Mouse (Mus musculus) E14TG2a.4 (cell line): Measurements from ENCODE around the gene Srgap1.
A peak's percentile ranks its signal among the peaks of the same experiment; 100 is the strongest.

Source experiments
- H3K27me3 ChIP-seq: 2 replicates; pipeline ENCODE4 v1.6.1; 2014; ENCODE audit warnings: low read length, control low read depth; ENCODE audit not compliant: insufficient read depth
- H3K36me3 ChIP-seq: 2 replicates; pipeline ENCODE4 v1.6.1; 2014; ENCODE audit warnings: low read length, control low read depth; ENCODE audit not compliant: insufficient read depth
- H3K4me1 ChIP-seq: replicated peaks from 2 replicates; pipeline ENCODE4 v1.6.1; 2014; ENCODE audit warnings: low read depth, low read length, control low read depth
- H3K4me3 ChIP-seq: replicated peaks from 2 replicates; pipeline ENCODE4 v1.5.1; 2014; ENCODE audit warnings: mild to moderate bottlenecking, low read length
- H3K9me3 ChIP-seq: 2 replicates; pipeline ENCODE4 v1.6.1; 2014; ENCODE audit warnings: low read length, control low read depth
- CTCF ChIP-seq: conservative IDR thresholded peaks from 2 replicates; pipeline ENCODE4 v1.5.1; 2014; ENCODE audit warnings: low read length
- NANOG ChIP-seq: IDR thresholded peaks from 2 replicates; pipeline ENCODE4 v1.6.1; 2014; ENCODE audit warnings: borderline replicate concordance, low read length, mixed read lengths
- POU5F1 ChIP-seq: IDR thresholded peaks from 2 replicates; pipeline ENCODE4 v1.6.1; 2014; ENCODE audit warnings: low read length, borderline replicate concordance

Srgap1 gene

DNA sequence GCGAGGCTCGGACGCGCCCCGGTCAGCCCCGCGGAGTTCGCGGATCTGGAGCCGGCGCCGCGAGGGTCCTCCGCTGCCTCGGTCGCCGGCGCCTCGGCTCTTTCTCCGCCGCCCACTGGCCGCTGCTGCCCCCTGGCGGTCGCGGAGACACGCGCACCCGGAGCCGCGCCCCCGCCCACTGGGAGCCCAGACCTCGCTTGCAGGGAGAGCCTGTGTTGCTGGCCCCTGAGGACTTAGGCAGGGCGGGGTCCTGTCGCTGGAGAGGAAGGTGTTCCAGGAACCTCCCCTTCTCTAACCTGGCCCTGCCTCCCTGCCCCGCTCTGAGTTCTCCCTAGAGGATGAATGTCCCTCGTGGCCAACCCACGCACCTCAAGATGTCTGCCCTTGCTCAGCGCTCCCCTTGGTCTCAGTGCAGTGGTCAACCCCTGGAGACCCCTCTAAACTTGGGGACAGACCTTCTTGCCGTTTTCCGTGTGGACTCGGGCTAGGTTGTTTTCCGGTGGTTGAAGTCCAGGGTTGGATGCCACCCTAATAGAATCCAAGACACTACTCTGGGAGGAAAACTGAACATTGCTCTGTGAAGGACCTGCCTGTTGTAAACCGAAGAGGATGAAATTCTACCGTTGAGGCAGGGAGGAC is 731 bp upstream of the Srgap1 start:
- Histone ChIP-seq H3K4me3 (peak overlapping the region; percentile 88), H3K36me3 (no peaks in the 10 kb centered on the region), H3K4me1 (peaks cover 24% of the 10 kb centered on the region), H3K9me3 (0 out of 2 replicates have a peak, but pooled peaks cover 8% of the 10 kb centered on the region), H3K27me3 (peaks cover 13% of the 10 kb centered on the region)
- TF ChIP-seq CTCF: 0 out of 2 replicates have a peak, but pooled peaks have one; percentile 3
- TF ChIP-seq NANOG: no peak
- no peak for TF ChIP-seq POU5F1

GRCm38 (mm10) chr10:122046511-122046903 is 608 bp downstream of the Srgap1 start:
- Histone ChIP-seq H3K27me3 (peaks cover 13% of the 10 kb centered on the region), H3K4me3 (peak overlapping the region; percentile 88), H3K9me3 (0 out of 2 replicates have a peak, but pooled peaks cover 8% of the 10 kb centered on the region), H3K36me3 (no peaks in the 10 kb centered on the region), H3K4me1 (peaks cover 21% of the 10 kb centered on the region)
- TF ChIP-seq POU5F1 (no peak), CTCF (no peak), NANOG (no peak)

DNA sequence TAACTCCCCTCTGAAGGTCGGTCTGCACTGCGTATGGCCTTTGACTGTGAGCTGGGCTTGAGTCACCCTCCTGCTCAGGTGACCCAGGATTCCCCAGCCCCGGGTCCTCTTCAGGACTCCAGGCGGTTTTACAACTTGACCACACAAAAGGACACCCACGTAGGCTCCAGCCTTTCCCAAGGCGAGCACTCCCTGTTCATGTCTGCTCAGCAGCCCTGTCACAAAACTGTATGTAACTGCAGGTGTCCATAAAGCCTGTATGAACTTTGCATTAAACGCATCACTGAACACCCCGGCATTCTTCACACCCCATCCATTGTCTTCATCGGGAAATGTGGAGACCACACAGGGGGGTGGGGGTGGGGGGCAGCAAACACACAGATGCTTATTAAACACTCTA is 1.2 kb downstream of the Srgap1 start:
- Histone ChIP-seq H3K4me1 (peaks cover 21% of the 10 kb centered on the region), H3K27me3 (peaks cover 13% of the 10 kb centered on the region), H3K36me3 (no peaks in the 10 kb centered on the region), H3K9me3 (0 out of 2 replicates have a peak, but pooled peaks cover 8% of the 10 kb centered on the region), H3K4me3 (peak overlapping the region; percentile 88; the same call in 1 of the 2 replicates)
- TF ChIP-seq POU5F1: no peak
- TF ChIP-seq CTCF: no peak
- no peak for TF ChIP-seq NANOG

DNA sequence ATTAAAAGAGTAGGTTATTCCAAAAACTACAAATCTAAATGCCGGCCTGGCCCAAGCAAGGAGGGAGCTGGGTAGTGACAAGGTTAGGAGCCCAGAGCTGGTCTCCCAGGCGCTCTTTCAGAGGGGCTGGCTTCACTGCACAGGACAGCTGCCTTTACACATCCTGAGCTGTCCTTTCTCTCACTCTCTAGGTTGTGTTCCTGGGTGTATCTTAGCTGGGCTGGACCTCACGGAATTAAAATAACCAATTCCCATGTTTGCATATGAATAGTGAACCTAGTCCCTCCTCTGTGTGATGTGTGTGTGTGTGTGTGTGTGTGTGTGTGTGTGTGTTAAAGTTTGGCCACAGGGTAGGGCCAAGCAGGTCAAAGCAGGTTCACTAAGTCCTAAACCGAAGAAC is 2.2 kb downstream of the Srgap1 start:
- Histone ChIP-seq H3K4me3 (no peak overlapping the region), H3K27me3 (peaks cover 13% of the 10 kb centered on the region), H3K36me3 (no peaks in the 10 kb centered on the region), H3K4me1 (peaks cover 21% of the 10 kb centered on the region), H3K9me3 (peaks cover 12% of the 10 kb centered on the region)
- TF ChIP-seq NANOG (no peak), POU5F1 (no peak), CTCF (no peak)

DNA sequence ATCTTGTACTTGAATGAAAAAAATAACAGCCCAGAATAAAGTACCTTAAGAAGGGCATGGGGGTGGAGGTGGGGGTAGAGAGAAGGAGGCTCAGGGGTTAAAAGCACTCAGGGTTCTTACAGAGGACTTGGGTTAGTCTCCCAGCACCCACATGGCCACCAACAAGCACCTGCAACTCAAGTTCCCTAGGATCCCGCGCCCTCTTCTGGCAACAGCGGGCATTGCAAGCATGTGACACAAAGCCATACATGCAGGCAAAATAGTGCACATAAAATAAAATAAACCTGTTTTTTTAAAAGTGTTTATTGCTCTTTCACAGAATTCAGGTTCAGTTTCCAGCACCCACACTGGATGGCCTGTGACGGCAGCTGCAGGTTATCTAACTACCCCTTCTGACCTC is 6.7 kb downstream of the Srgap1 start:
- no peak for TF ChIP-seq NANOG
- no peak for TF ChIP-seq POU5F1
- peak; percentile 88 for TF ChIP-seq CTCF
- H3K4me1 ChIP-seq: peaks cover 3% of the 10 kb centered on the region; the same call in 1 of the 2 replicates

GRCm38 (mm10) chr10:122039566-122039965 is 7.5 kb downstream of the Srgap1 start:
- Histone ChIP-seq H3K9me3 (peaks cover 3% of the 10 kb centered on the region), H3K27me3 (no peaks in the 10 kb centered on the region), H3K4me1 (peaks cover 3% of the 10 kb centered on the region; the same call in 1 of the 2 replicates), H3K4me3 (no peak overlapping the region), H3K36me3 (no peaks in the 10 kb centered on the region)
- TF ChIP-seq NANOG: no peak
- TF ChIP-seq POU5F1: no peak
- no peak for TF ChIP-seq CTCF

More for the DNA sequence above, 6.7 kb downstream of the Srgap1 start:
- no peaks in the 10 kb centered on the region for H3K27me3 ChIP-seq
- no peak overlapping the region for H3K4me3 ChIP-seq
- H3K9me3 ChIP-seq: peaks cover 3% of the 10 kb centered on the region
- no peaks in the 10 kb centered on the region for H3K36me3 ChIP-seq

DNA sequence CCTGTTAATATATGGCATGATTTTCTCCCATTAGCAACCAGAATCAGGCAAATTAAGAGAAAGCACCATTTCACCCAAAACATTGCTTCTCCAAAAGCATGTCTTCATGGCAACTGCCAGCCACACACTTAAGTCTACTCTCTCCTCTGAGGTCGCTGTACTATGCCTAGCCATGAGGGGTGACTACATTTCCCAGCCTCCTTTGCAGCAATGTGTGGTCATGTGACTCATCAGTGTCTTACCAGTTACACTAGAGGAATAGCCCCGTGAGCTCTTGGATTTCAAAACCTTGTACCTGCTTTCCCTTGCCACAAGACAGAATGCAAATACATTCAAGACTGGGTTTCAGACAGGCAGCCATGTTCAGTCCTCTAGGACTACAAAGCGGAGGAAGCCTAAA is 8.6 kb downstream of the Srgap1 start:
- H3K4me1 ChIP-seq: peaks cover 3% of the 10 kb centered on the region; the same call in 1 of the 2 replicates
- peaks cover 3% of the 10 kb centered on the region for H3K9me3 ChIP-seq
- H3K4me3 ChIP-seq: no peak overlapping the region
- TF ChIP-seq CTCF (no peak), NANOG (0 out of 2 replicates have a peak, but pooled peaks have one; percentile 17)
- H3K27me3 ChIP-seq: no peaks in the 10 kb centered on the region
- H3K36me3 ChIP-seq: no peaks in the 10 kb centered on the region

DNA sequence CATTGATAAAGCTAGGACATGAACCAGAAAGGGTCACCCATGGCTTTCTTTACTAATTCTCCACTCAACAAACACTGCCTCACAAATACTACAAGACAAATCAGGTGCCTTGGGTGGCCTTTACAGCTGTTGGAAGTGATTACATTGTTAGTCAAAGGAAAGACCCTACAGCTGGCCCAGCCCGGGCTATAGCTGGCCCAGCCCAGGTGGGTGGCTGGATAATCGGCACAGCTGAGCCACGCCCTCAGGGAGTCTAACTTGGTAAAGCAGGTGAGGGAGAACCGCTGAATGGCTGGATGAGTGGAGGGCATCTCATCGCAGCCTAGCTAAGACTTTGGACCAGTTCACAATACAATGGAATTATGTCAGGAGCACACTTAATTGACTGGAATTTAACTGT is 13.8 kb downstream of the Srgap1 start:
- H3K9me3 ChIP-seq: no peaks in the 10 kb centered on the region
- no peaks in the 10 kb centered on the region for H3K36me3 ChIP-seq
- no peaks in the 10 kb centered on the region for H3K27me3 ChIP-seq
- TF ChIP-seq CTCF (no peak), NANOG (no peak), POU5F1 (no peak)
- peaks cover 9% of the 10 kb centered on the region for H3K4me1 ChIP-seq
- H3K4me3 ChIP-seq: no peak overlapping the region
